Mouse (Mus musculus) embryonic fibroblast, embryonic 13.5 days (primary cell): ENCODE measurements around the gene Thyn1.

Experiments used
- CTCF ChIP-seq: IDR thresholded peaks from 2 replicates; pipeline ENCODE4 v1.5.1; 2011; ENCODE audit warnings: mild to moderate bottlenecking, control low read depth, low read length, moderate library complexity, borderline replicate concordance; ENCODE audit not compliant: insufficient read depth
- POLR2A ChIP-seq: IDR thresholded peaks from 2 replicates; pipeline ENCODE4 v1.6.1; 2011; ENCODE audit warnings: low read depth, mild to moderate bottlenecking, control low read depth, low read length, moderate library complexity

DNA sequence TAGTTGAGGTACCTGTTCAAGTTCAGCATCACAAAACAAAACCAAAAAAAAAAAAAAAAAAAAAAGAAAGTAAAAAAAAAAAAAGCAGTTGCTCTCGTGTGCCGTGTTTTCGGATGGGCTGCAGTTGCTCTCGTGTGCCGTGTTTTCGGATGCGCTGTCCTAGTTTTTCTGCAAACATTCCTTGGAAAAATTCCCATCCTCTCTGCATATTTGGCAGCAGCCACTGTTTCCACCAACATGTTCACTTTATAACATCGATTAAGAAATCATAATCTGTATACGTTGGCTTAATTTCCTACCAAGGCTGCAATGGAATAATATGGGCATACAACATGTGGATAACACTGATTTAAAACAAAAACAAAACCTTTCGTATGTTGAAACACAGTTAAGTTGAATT lies 6.4 kb upstream of the Thyn1 start:
- TF ChIP-seq POLR2A = no peak
- no peak for TF ChIP-seq CTCF
